Mouse (Mus musculus): ENCODE measurements at regions not wholly inside any gene's neighbourhood (a gene's known extent, or its start where the extent isn't known, plus 50 kb on each side); places are given as distances from the start of the nearest gene placed in this dataset.

DNA sequence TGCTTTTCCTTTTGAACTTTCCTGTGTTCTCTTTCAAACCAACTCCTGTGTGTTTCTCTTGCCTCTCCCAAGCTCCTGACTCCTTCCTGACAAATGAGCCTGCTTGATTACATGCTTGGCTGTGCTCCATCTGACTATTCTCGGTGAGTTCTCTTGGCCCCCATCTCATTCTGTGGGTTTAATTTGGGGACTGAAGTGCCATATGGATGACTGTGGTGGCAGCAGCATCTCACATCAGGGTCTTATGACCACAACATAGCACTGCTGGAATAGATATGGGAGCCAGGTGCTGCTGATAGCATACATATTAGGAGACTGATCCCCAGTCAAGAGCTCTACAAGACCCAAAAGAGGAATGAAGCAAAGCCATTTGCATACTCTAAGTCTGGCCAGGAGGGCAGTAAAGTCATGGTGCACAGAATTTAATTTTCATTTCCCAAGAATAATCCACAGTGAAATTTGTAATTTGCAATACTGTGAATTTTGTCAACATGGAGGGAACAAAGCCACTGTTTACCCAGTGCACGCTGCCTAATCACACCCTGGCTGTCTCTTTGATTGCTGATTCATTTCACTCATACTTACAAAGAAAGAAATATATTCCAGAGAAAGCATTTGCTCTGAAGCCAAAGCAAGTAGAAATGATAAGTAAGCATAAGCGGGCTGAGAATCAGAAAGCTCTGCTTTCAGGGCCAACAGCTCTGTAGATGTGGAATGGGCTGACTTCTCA is 1478.4 kb upstream of the Gm7489 start:
- H3K9me3 ChIP-seq (ENCODE audit: low read length) = no peaks in the 10 kb centered on the region
- no peak for DNase-seq
- no peak overlapping the region for H3K9ac ChIP-seq (replicated peaks)
- H3K27ac ChIP-seq (ENCODE audit: low read depth) = no peak overlapping the region
- WGBS (ENCODE audit: insufficient replicate concordance) = 66% methylated on average over 3 of the region's 3 CpGs
- no peaks in the 10 kb centered on the region for H3K4me1 ChIP-seq (ENCODE audit: insufficient read depth)
- H3K4me3 ChIP-seq (ENCODE audit: low read depth, low read length) = no peak overlapping the region
- H3K27me3 ChIP-seq (ENCODE audit: insufficient read depth, low read length) = no peaks in the 10 kb centered on the region
- H3K36me3 ChIP-seq (replicated peaks; ENCODE audit: insufficient read depth, low read length) = no peaks in the 10 kb centered on the region
- no peak for TF ChIP-seq EP300 (IDR thresholded peaks at IDR 0.05; ENCODE audit: low read depth)
- no peak for TF ChIP-seq CTCF (IDR thresholded peaks at IDR 0.05; ENCODE audit: low read depth)
- no peak overlapping the region for H3K4me2 ChIP-seq (ENCODE audit: low read depth, low read length)
- ATAC-seq = no peak

DNA sequence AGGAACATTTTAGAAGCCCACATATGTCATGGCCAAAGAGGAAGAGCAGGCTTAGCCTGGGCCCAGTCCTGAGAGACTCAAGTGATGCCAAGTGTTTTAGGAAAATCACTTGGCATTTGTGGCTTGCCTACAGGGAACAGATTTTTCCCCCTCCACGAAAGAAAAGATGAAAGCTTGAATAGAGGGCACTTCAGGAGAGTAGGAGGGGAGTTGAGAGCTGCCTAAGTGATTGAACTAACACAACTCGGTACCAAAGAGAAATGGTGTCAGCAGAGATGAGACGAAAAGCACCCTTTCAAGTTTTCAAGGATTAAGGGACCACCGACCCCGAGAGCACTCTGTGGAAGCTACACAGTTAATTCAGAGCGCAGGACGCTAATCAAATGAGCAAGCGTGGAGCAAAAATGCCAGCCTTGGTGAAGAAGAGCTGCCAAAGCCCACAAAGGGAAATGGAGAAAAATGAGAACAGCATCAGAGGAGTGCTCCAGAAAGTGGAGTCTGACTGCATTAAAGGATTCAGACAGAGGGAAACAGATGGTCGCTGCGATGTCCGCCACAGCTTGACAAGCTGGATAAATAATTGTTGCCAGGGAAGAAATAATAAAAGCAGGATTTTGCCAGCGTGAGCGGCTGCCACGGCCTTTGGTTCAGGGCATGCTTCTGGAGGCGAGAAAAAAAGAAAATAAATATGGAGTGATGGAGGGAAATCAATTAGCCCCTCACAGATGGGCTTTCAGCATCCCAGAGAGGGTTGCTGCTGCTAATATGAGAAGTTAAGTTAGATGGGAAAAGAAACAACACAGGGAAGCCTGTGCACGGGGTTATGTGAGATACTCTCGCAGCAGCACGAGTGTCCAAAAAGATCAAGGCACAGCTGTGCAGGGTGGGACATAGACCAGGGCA is 1471.6 kb upstream of the Gm7489 start:
- no peak for ATAC-seq
- Histone ChIP-seq H3K9ac (replicated peaks) (no peak overlapping the region), H3K36me3 (replicated peaks; ENCODE audit: insufficient read depth, low read length) (no peaks in the 10 kb centered on the region), H3K27ac (ENCODE audit: low read depth) (no peak overlapping the region), H3K4me3 (ENCODE audit: low read depth, low read length) (no peak overlapping the region), H3K4me1 (ENCODE audit: insufficient read depth) (no peaks in the 10 kb centered on the region), H3K27me3 (ENCODE audit: insufficient read depth, low read length) (no peaks in the 10 kb centered on the region), H3K4me2 (ENCODE audit: low read depth, low read length) (no peak overlapping the region), H3K9me3 (ENCODE audit: low read length) (no peaks in the 10 kb centered on the region)
- TF ChIP-seq CTCF (IDR thresholded peaks at IDR 0.05; ENCODE audit: low read depth) (no peak), EP300 (IDR thresholded peaks at IDR 0.05; ENCODE audit: low read depth) (no peak)
- 61% methylated on average over 18 of the region's 18 CpGs for WGBS (ENCODE audit: insufficient replicate concordance)
- no peak for DNase-seq

DNA sequence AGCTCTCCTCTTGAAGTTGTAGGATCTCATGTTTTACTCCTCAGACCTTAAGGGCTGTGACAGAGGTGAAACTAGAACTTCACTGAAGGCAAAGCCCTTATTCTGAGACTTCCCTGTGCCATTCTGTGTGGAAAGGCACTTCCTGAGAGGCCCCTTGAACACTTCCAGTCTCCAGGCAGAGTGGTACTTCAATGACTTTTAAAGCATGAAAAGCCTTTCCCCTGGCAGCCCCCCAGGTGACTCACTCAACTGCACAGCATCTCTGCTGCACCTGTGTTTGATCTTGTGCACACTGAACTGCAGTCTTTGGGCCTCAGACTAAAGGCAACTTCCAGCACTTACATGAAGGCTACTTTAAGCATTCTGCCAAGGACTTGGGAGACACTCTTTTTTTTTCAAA is 1458.7 kb upstream of the Gm7489 start:
- Histone ChIP-seq H3K36me3 (replicated peaks; ENCODE audit: insufficient read depth, low read length) (no peaks in the 10 kb centered on the region), H3K4me3 (ENCODE audit: low read depth, low read length) (no peak overlapping the region), H3K4me1 (ENCODE audit: insufficient read depth) (no peaks in the 10 kb centered on the region), H3K9ac (replicated peaks) (no peak overlapping the region), H3K4me2 (ENCODE audit: low read depth, low read length) (no peak overlapping the region), H3K27me3 (ENCODE audit: insufficient read depth, low read length) (no peaks in the 10 kb centered on the region), H3K9me3 (ENCODE audit: low read length) (no peaks in the 10 kb centered on the region), H3K27ac (ENCODE audit: low read depth) (no peak overlapping the region)
- ATAC-seq (no peak), DNase-seq (no peak)
- no peak for TF ChIP-seq EP300 (IDR thresholded peaks at IDR 0.05; ENCODE audit: low read depth)
- no peak for TF ChIP-seq CTCF (IDR thresholded peaks at IDR 0.05; ENCODE audit: low read depth)

DNA sequence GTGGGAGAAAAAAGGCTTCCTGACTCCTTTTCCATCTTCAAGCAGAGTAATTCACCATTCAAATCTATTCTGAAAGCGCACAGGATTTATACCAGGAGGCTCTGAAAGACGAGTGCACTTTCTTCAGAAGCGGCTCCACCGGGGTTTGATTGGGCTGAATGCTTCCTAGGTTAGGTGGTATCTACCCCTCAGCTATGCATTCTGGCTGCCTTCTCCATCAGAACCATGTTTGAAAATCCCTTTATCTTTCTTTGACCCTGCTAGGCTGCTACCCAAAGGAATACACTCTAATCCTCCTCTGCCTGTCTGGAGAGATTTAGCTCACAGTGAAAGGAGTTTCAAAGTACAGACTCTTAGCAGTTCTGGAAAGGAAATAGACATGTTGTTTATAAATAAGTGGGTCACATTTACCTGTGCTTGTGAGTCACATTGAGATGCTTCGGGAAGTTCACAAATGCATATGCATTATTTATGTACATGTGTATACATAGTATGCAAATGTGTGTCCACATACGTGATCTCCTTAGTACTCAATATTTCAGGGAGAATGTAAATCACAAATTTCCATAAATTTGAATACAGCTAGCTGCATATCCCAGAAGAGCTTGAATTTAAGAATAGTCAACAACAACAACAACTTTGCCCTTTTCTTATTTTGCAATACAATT is 1454.1 kb upstream of the Gm7489 start:
- Histone ChIP-seq H3K4me1 (ENCODE audit: insufficient read depth) (no peaks in the 10 kb centered on the region), H3K9ac (replicated peaks) (no peak overlapping the region), H3K27ac (ENCODE audit: low read depth) (no peak overlapping the region), H3K9me3 (ENCODE audit: low read length) (no peaks in the 10 kb centered on the region), H3K27me3 (ENCODE audit: insufficient read depth, low read length) (no peaks in the 10 kb centered on the region), H3K4me3 (ENCODE audit: low read depth, low read length) (no peak overlapping the region), H3K4me2 (ENCODE audit: low read depth, low read length) (no peak overlapping the region), H3K36me3 (replicated peaks; ENCODE audit: insufficient read depth, low read length) (no peaks in the 10 kb centered on the region)
- ATAC-seq = no peak
- TF ChIP-seq CTCF (IDR thresholded peaks at IDR 0.05; ENCODE audit: low read depth) = no peak
- no peak for TF ChIP-seq EP300 (IDR thresholded peaks at IDR 0.05; ENCODE audit: low read depth)
- no peak for DNase-seq
- WGBS (ENCODE audit: insufficient replicate concordance) = 77% methylated on average over 6 of the region's 6 CpGs

DNA sequence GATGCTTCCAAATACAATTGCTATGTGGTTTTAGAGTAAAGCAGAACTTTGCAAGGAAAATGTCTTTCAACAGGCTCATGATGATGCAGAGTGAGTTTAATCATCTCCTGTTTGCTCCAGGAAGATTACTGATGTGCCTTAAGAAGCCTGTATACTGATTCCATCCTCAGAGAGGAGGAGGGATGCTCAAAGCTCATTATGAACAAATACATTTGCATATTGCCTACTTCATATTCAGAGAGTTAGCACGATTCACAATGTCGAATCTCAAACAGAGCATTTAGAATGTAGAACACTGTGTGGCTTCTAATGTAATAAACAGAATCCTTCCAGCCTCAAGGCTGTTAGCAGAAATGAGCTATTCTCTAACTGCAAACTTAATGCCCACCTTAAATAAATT is 1451.1 kb upstream of the Gm7489 start:
- H3K9me3 ChIP-seq (ENCODE audit: low read length) = no peaks in the 10 kb centered on the region
- no peaks in the 10 kb centered on the region for H3K36me3 ChIP-seq (replicated peaks; ENCODE audit: insufficient read depth, low read length)
- TF ChIP-seq CTCF (IDR thresholded peaks at IDR 0.05; ENCODE audit: low read depth) (no peak), EP300 (IDR thresholded peaks at IDR 0.05; ENCODE audit: low read depth) (no peak)
- H3K4me3 ChIP-seq (ENCODE audit: low read depth, low read length) = no peak overlapping the region
- no peak overlapping the region for H3K9ac ChIP-seq (replicated peaks)
- no peaks in the 10 kb centered on the region for H3K4me1 ChIP-seq (ENCODE audit: insufficient read depth)
- ATAC-seq = no peak
- no peaks in the 10 kb centered on the region for H3K27me3 ChIP-seq (ENCODE audit: insufficient read depth, low read length)
- H3K4me2 ChIP-seq (ENCODE audit: low read depth, low read length) = no peak overlapping the region
- no peak overlapping the region for H3K27ac ChIP-seq (ENCODE audit: low read depth)
- no peak for DNase-seq
- WGBS (ENCODE audit: insufficient replicate concordance) = 67% methylated on average over 2 of the region's 2 CpGs

DNA sequence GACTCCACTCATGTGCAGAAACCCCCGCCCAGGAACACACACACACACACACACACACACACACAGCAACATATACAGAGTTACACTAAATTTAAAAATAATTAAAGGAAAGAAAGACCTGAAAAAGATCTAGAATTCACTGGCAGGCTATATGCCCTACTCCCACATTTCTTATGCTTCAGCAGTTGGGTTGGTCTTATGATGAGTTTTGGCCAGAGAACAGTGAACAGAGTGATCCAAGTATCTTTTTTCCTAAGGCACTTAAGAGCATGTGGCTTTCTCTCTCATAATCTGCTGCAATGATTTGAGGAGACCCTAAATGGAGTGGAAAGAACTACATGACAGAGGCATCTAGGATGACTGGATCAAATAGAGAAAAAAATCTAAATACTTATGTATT is 1446.3 kb upstream of the Gm7489 start:
- Histone ChIP-seq H3K4me2 (ENCODE audit: low read depth, low read length) (no peak overlapping the region), H3K36me3 (replicated peaks; ENCODE audit: insufficient read depth, low read length) (no peaks in the 10 kb centered on the region), H3K9ac (replicated peaks) (no peak overlapping the region), H3K9me3 (ENCODE audit: low read length) (no peaks in the 10 kb centered on the region), H3K4me1 (ENCODE audit: insufficient read depth) (no peaks in the 10 kb centered on the region), H3K27ac (ENCODE audit: low read depth) (no peak overlapping the region), H3K27me3 (ENCODE audit: insufficient read depth, low read length) (no peaks in the 10 kb centered on the region), H3K4me3 (ENCODE audit: low read depth, low read length) (no peak overlapping the region)
- DNase-seq = no peak
- no peak for ATAC-seq
- no peak for TF ChIP-seq EP300 (IDR thresholded peaks at IDR 0.05; ENCODE audit: low read depth)
- TF ChIP-seq CTCF (IDR thresholded peaks at IDR 0.05; ENCODE audit: low read depth) = no peak
- WGBS (ENCODE audit: insufficient replicate concordance) = 81% methylated on average over 1 of the region's 1 CpGs
